Mouse (Mus musculus): ENCODE measurements around the gene Ube3c. TPM values are rescaled to one million over a fixed set of nuclear protein-coding genes. Genes with fewer than 3 reads are reported as not detected.

The Ube3c gene
- polyA plus RNA-seq, 1 experiment from 2014 or later = 28.5 TPM

Other genes starting within 250 kb of the Ube3c start
- 11.5 and 12.2 TPM in 2 replicates for gene Lmbr1, start 190.9 kb upstream of the Ube3c start, polyA plus RNA-seq (2015; fragmentation: Nextera tagmentation; extraction: Ambion mirVana)
- gene Nom1, start 134.6 kb upstream of the Ube3c start, polyA plus RNA-seq (2015; fragmentation: Nextera tagmentation; extraction: Ambion mirVana) = 25.9 and 29.3 TPM in 2 replicates
- not detected in 2 replicates for gene Mnx1, start 90.8 kb upstream of the Ube3c start, polyA plus RNA-seq (2015; fragmentation: Nextera tagmentation; extraction: Ambion mirVana)
- 138 and 153 TPM in 2 replicates for gene Dnajb6, start 166.4 kb downstream of the Ube3c start, polyA plus RNA-seq (2015; fragmentation: Nextera tagmentation; extraction: Ambion mirVana)
- 0.95 TPM in 1 of 2 replicates, not detected in the other for gene Gm5129, start 166.7 kb downstream of the Ube3c start, polyA plus RNA-seq (2015; fragmentation: Nextera tagmentation; extraction: Ambion mirVana)

Measured in kidney, embryonic 15.5 days (tissue).